Mouse (Mus musculus): Measurements from ENCODE around the gene Mier2.

The Mier2 gene

GRCm38 (mm10) chr10:79496701-79497288 is 58.2 kb downstream of the Mier2 start:
- no peak for DNase-seq (ENCODE audit: low spot score)

GRCm38 (mm10) chr10:79495886-79496285 is 59.1 kb downstream of the Mier2 start:
- DNase-seq (ENCODE audit: low spot score) = no peak
